Mouse (Mus musculus) MEL (cell line): Measurements from ENCODE around the gene L3mbtl4.

Experiments
- MAX ChIP-seq: IDR thresholded peaks from 2 replicates; pipeline ENCODE4 v1.6.1; 2011; ENCODE audit warnings: low read length, improper control_type of control experiment
- MYC ChIP-seq: IDR thresholded peaks from 2 replicates; pipeline ENCODE4 v1.6.1; 2011; ENCODE audit warnings: low read depth, mild to moderate bottlenecking, low read length, improper control_type of control experiment, moderate library complexity
- POLR2A ChIP-seq, 2 experiments: IDR thresholded peaks; 2 replicates each; pipeline ENCODE4 v1.6.1; 2011 to 2012; ENCODE audit warnings: low read length in 2 of 2, mild to moderate bottlenecking in 2 of 2, control low read depth in 1 of 2, improper control_type of control experiment in 1 of 2, low read depth in 1 of 2, moderate library complexity in 1 of 2; ENCODE audit not compliant: control insufficient read depth in 1 of 2, insufficient read depth in 1 of 2, poor library complexity in 1 of 2
- TBP ChIP-seq: IDR thresholded peaks from 2 replicates; pipeline ENCODE4 v1.8.0; 2011; ENCODE audit warnings: low read depth, low read length, improper control_type of control experiment

DNA sequence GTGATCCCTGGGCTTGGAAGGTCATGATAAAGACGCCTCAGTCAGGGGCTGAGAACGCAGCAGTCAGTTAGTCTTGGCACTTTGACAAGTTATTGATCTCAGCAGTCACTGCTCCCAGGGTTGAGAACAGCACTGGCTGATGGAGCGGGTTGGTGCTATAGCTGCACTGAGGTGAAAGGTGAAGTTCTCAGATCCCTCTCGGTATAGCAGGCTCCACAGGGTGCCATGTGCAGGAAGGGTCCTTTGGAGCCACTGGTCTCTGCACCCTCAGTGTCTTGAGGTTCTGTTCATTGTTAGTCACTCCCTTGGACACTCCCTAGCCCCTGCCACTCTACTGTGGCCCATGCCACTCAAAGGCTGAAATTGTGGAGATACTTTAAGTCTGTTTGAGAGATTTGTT, 14.5 kb downstream of the L3mbtl4 start:
- TF ChIP-seq TBP (no peak), MAX (no peak), POLR2A (IDR thresholded peaks at IDR 0.05; ENCODE audit: control insufficient read depth in 1 of 2, insufficient read depth in 1 of 2, low read depth in 1 of 2, low read length in 2 of 2, poor library complexity in 1 of 2) (no peak), MYC (no peak)
